Comparison of ENCODE assay signal across 22 mouse cellular contexts in the genomic region with DNA sequence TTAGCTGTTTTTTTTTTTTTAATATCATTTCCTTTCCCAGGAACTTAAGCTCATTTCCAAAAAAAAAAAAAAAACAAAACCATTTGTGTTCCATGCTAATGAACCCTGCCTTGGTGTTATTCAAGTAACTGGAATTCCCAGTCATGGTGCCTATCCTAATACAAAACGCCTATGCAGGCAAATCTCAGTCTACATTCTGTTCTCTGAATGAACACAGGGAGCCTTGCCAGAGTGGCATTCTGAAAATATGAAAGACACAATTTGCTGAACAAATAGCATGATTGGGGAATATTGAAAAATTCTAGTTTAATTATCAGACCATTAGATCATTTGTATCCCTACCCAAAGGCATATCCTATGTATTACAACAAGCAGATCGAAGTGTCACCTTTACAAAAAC.
A peak's percentile ranks its signal among the peaks of the same experiment; 100 is the strongest.
DNase-seq lines count a peak whose midpoint lies in the region; ATAC-seq lines count a peak whose summit lies in the region.
"Had no signal": no experiment of that assay in that cellular context is flagged by ENCODE, and none has a peak within 500 bp of the region (broad histone marks: within the 10 kb centered on the region; RNA-seq: fewer than 3 reads in every experiment).

No protein-coding gene starts in this region.

- H3K9ac ChIP-seq in hindbrain, embryonic 11.5 days (ENCODE audit: low read depth, low read length): no peak overlapping the region
- H3K9ac ChIP-seq: embryonic facial prominence, embryonic 12.5 days; forebrain, embryonic 13.5 days; forebrain, embryonic 15.5 days; forebrain, postnatal 0 days had no signal

- H3K4me1 ChIP-seq in hindbrain, embryonic 11.5 days (replicated peaks; ENCODE audit: control insufficient read depth, insufficient read depth, low read length): no peaks in the 10 kb centered on the region
- H3K4me1 ChIP-seq: embryonic facial prominence, embryonic 12.5 days; forebrain, embryonic 13.5 days had no signal

- no peak overlapping the region for H3K4me3 ChIP-seq in hindbrain, embryonic 11.5 days (ENCODE audit: low read depth, low read length)
- H3K4me3 ChIP-seq: embryonic facial prominence, embryonic 10.5 days; embryonic facial prominence, embryonic 12.5 days; forebrain, embryonic 13.5 days; forebrain, embryonic 15.5 days had no signal

- H3K4me2 ChIP-seq in hindbrain, embryonic 11.5 days (replicated peaks; ENCODE audit: low read depth, low read length): no peak overlapping the region
- H3K4me2 ChIP-seq: embryonic facial prominence, embryonic 12.5 days; forebrain, embryonic 13.5 days; forebrain, embryonic 15.5 days had no signal

- H3K9me3 ChIP-seq in hindbrain, embryonic 11.5 days (ENCODE audit: control insufficient read depth, low read length): no peaks in the 10 kb centered on the region
- H3K9me3 ChIP-seq: embryonic facial prominence, embryonic 10.5 days; embryonic facial prominence, embryonic 12.5 days; forebrain, embryonic 13.5 days; forebrain, embryonic 15.5 days had no signal

- ATAC-seq in hindbrain, embryonic 11.5 days (ENCODE audit: low FRiP score): no peak
- ATAC-seq: CD4-positive, CD25-positive, alpha-beta regulatory T cell, adult 4 months; forebrain, embryonic 15.5 days; forebrain, postnatal 0 days had no signal

- no peaks in the 10 kb centered on the region for H3K36me3 ChIP-seq in hindbrain, embryonic 11.5 days (ENCODE audit: control insufficient read depth, insufficient read depth, low read length)
- H3K36me3 ChIP-seq: embryonic facial prominence, embryonic 10.5 days; embryonic facial prominence, embryonic 12.5 days; forebrain, embryonic 15.5 days; G1E had no signal

- H3K27ac ChIP-seq in hindbrain, embryonic 11.5 days (ENCODE audit: low read depth, low read length): no peak overlapping the region
- H3K27ac ChIP-seq: embryonic facial prominence, embryonic 10.5 days; embryonic facial prominence, embryonic 12.5 days; forebrain, embryonic 13.5 days; forebrain, embryonic 15.5 days had no signal

- 92% methylated on average over 2 of the region's 2 CpGs for WGBS in hindbrain, embryonic 11.5 days

- H3K27me3 ChIP-seq in hindbrain, embryonic 11.5 days (ENCODE audit: control insufficient read depth, insufficient read depth, low read length): no peaks in the 10 kb centered on the region
- H3K27me3 ChIP-seq: CH12.LX; embryonic facial prominence, embryonic 12.5 days; forebrain, embryonic 13.5 days; forebrain, embryonic 15.5 days had no signal

- peak; percentile 30 to 62 for DNase-seq in layer of hippocampus, adult 18-20 months (ENCODE audit: low spot score in 2 of 2)
- DNase-seq in layer of hippocampus, postnatal 36 days: no peak
- peak; percentile 34 for DNase-seq in layer of hippocampus, adult 9-11 months
- DNase-seq in layer of hippocampus, postnatal 25 days (ENCODE audit: extremely low spot score in 1 of 2, low spot score in 1 of 2): no peak
- no peak for DNase-seq in hindbrain, embryonic 11.5 days (ENCODE audit: low spot score)
- DNase-seq: adrenal gland, adult 2 months; adrenal gland, postnatal 10 days; adrenal gland, postnatal 25 days; B cell, adult 2 months; cerebellum, adult 11-12 months; cerebellum, adult 2 months; cerebellum, adult 9-10 months; cerebellum, postnatal 10 days; cerebellum, postnatal 25 days; forebrain, postnatal 0 days had no signal

Comparison
In these comparisons a context has a peak if more than half of its experiments do, and no peak if none do; other contexts are left out.
1. DNase-seq: peak in layer of hippocampus, adult 18-20 months (2 of 2) and layer of hippocampus, adult 9-11 months (single experiment); none in layer of hippocampus, postnatal 36 days (0 of 2), layer of hippocampus, postnatal 25 days (0 of 2) and hindbrain, embryonic 11.5 days (single experiment).